Mouse (Mus musculus) adrenal gland, adult (tissue): ENCODE results near the gene AA986860.

Experiments used
- DNase-seq, 2 experiments: peaks; one replicate each; pipeline ENCODE4 v3.0.0; 2022 to 2023; ENCODE audit warnings: low spot score in 1 of 2; ENCODE audit not compliant: inconsistent age in 2 of 2

AA986860 gene

DNA sequence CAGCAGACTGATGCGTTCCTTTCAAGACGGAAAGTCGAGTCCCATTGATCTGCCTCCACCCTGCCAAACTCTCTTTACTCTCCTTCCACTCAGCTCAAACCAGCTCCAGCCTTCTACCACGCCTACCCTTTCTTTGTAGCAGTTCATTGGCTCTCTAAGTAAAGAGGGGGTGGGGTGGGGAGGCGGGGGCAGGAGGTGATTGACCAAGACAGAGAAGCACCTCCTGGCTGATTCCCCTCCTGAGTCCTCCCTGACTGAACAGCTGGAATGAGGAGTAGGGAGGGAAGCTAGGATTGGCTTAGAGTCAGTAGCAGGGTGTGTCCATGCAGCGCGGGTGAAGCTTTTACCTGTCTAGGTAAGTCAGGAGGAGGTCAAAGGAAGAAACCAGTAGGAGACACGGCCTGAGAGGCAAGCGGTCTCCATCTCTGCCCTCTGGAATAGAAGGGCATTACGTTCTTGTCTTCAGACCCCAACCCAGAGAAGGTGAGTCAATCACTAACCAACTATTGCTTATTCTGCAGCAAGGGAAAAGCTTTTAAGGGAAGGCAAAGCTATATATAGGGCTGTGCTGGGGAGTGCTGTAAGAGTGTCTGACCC lies at the start of gene AA986860:
Gene AA986860 (plus strand): TSS at position 236 of the 597 bp plus-strand sequence.
- DNase-seq = peak in 1 of 2 experiments; percentile 59

DNA sequence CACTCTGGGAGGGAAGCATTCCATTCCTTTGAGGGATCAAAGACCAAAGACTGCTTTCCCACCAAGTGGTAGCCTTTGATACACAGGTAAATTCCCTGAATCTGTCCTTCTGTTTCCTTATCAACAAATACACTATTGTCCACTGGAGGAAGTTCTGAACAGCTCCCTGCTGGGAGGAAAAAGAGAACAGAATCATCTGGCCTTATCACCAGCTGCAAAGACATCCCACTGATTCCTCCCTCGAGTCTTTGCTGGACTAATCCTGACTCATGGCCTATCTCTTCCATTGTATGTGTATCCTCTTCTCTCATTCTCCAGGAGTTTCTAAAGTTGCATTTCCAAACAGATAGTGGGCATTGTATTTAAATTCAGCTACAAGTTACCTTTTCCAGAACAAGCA lies 47.9 kb upstream of the AA986860 start:
- DNase-seq = no peak

DNA sequence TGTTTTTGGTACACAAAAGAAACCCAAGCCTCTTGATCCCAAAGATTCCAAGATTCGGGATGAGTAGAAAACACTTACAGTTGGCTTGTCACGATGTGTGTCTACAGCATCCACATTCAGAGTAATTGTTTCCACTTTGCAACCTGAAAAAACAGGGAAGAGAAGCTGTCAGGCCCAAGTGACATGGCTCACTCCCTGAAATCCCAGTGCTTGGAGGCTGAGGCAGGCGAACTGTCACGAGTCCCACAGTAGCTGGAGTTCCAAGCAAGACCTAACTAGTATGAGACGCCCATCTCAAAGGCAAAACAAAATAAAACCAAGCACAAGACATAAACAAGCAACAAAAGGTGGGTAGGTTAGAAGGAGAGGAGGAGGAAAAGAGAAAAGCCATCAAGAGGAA lies 33.2 kb upstream of the AA986860 start:
- DNase-seq = no peak

DNA sequence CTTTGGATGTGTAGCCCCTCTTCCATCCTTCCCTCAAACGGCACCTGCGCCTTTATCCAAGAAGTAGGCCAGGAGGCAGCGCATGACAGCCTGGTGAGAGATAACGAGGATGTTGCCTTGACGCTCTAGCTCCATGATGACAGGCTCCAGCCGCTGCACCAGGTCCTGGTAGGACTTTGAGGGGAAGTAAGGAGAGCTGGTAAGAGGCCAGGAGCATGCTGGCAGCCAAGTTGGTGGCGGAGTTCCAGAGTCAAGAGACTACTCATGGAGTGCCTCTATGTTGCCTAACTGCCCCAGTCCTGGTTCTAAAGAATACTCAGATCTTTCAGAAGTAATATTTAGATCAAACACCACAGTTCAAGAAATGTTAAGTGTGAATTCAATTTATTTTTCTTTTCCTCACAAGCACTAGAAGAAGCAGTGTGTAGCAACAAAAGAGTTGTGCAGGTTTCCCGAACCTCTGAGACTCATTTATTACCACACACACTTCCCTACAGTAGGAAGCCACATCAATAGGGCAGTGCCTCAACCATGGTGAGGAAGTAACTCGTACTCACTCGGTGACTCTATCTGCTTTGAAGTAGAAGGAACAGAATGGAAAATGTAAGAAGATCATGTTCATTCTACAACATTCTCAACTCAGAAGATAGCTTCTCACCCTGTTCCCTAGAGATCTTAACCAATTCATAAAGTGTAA lies 31.7 kb upstream of the AA986860 start:
- peak in 1 of 2 experiments; percentile 60 for DNase-seq

DNA sequence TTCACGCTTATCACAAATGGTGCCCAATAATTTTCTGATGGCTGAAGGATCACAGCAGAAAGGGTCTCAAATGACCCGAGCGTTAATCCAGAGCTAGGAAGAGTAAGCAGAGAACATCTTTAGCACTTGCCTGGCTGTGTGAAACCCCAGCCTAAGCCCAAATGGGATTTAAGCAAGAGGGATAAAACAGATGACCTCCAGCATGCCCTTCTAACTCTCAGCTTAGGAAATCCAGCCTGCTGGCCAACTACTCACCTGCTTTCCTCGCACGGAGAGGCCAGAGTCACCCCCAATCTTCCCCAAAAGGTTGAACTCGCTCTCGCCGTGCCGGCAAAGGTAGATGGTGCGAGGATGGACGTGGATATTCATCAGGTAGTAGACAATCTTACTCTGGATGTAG lies 29.8 kb upstream of the AA986860 start:
- no peak for DNase-seq

DNA sequence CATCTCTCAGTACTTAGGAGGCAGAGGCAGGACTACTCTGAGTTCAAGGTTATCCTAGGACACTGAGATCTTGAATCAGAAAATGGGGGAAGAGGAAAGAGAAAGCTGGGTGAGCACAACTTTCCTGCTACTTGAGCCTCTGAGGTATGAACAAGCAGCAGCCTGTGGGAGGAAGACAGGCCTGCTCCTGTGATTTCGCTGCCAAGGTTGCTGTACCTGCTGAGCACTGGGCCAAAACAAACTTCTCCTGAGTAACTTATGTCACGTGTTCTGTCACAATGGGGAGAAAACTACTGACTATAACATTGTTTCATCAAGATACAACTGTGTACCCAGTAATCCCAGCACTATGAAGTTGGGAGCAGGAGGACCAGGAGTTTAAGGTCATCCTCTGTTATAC lies 28.2 kb upstream of the AA986860 start:
- DNase-seq = no peak

DNA sequence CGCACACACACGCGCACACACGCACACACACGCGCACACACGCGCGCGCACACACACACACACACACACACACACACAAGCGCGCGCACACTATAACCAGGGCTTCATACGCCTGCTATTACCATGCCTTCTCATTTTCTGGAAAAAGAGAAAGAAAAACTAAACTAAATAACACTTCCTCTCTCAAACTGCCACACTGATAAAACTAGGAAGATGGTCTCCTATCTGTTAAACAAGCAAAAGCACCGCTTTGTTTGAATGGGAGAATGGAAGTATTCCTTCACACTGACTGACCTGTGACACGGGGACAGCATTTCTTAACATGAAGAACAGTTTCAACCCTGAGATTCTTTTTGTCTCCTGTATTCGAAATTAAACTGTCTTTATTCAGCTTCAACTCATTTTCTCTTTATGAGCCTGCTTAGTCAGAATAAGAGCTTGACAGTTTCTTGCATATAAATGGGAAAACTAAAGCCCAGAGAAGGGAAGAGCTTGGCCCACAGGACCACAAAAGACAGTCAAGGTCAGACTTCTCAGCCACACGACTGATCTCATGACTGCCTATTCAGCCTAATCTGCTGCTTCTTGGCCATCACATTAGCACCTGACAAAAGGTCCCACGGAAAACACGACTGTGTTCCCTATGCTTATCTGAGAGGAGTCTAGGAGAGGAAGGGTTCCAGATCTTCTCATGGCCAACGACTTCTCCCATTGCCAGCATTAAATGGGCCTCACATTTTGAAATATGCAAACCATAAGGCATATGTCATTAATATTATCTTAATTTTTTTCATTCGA lies 21.3 kb upstream of the AA986860 start:
- no peak for DNase-seq

DNA sequence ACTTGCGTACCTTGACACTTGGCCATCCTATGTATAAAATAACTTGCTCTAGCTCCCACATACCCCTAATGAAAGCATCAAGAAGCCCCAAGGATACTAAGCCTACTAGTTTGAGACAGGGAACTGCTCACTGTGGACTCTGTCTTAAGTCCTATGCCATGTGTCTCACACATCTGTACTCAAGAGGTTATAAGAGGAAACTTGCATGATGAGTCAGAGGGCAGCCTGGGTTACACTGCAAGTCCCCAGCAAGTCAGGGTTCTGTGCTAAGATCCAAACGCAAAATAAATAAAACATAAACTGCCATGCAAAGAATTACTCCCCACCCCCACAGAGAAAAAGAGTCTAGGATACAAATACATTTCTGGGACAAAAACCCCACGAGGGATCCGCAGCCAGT lies 17.7 kb upstream of the AA986860 start:
- DNase-seq = no peak

DNA sequence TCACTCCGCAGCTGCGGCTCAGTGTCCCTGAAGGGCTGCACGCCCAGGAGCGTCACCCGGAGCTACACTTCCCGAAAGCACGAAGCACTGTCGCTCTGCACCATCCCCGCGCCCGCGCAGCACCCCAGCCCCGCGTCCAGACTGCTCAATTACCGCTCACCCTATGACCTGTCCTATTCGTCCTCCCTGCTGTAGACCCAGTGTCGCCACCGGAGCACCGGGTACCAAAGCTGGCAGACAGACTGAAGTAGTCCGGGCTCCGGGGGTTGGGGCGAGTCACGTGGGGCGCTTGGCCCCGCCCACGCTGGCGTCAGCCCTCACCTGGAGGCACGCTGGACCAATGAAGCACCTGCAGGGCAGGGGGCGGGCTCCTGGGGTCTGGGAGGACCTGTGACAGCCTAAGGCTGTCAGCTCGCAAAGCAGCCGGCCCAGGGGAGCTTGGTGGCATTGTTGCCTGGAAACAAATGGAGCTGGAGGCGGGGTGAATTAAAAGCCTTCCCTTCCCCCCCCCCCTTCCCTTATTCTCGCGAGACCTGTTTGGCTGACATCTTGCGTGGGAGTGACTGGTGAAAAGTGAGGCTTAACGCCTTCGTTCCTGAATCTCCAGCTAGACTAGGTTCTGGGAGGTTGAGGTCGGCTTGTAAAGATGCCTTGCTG lies 16.1 kb upstream of the AA986860 start, which contains the start of gene Gm29427:
Gene Gm29427 (minus strand): TSS at position 239 of the 657 bp plus-strand sequence.
- DNase-seq = peak; percentile 97 to 99

DNA sequence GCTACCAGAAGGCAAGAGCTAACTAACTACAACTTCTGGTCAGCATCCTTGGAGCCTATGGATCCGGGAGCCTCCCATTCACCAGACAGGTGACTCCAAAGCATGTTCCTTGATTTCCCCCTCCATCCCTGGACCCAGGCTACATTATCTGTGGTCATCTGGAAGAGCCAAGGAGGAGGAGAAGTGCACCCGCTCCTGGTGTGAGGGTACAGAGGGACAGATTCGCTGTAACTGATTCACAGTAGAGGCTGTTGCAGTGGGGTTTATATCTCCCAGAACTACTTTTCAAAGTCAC lies 15.6 kb upstream of the AA986860 start:
- DNase-seq = no peak

DNA sequence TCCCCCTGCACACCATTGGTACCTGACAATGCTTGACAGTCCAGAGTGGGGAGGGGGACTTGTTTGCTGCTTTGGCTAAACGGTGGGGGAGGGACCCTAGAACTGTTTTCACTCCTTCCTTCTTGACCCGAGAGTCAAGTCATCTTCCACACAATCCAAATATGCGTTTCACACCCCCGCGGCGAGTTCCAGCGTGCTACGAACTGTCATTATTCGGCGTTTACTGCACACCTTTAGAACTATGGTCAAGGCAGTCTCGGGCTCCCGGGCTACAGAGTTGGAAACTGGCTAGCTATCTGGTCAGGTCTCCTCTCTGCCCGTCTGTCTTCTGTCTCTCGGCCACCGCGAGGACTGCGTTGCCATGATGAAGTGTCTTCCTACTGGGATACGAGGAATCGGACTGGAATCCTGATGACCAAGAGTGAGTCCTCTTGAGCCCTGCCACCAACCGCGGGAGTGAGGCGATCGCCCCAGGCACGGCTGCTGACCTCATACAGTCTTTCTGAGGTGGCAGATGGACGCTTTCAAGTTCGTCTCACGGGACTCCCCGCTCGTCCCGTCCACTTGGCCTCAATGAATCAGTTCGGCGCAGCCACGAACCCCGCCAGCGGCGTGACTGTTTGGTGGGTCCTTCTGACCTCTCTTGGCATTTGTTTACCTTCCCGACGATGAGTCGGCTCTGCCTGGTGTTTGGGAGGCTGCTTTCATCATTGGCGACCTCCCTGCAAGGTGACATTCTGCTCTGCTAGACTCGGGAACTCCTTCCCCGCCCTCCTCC lies 15.1 kb upstream of the AA986860 start:
- DNase-seq = no peak

DNA sequence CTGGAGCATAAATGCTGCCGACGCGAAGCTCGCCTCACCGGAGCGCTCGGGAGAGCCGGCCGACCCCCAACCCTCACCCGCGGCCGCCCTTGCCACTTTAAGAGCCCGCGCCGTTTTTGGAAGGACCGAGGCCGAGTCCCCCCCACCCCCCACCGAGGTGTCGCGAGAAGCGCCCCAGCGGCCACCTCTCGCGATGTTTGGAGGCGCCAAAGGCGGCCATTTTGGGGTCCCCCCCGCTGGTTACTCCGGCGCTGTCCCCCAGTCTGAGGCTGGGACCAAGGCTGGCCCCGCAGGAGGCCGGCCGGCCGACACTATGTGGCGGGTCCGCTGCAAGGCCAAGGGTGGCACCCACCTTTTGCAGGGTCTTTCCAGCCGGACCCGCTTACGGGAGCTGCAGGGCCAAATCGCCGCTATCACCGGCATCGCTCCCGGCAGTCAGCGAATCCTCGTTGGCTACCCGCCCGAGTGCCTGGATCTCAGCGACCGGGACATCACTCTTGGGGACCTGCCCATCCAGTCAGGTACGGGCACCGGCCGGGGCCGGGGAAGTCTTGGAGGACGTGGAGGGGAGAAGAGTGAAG lies 14.4 kb upstream of the AA986860 start, which contains the start of gene Yod1:
Gene Yod1 (plus strand): TSS at position 37 of the 581 bp plus-strand sequence.
- peak; percentile 92 to 97 for DNase-seq

DNA sequence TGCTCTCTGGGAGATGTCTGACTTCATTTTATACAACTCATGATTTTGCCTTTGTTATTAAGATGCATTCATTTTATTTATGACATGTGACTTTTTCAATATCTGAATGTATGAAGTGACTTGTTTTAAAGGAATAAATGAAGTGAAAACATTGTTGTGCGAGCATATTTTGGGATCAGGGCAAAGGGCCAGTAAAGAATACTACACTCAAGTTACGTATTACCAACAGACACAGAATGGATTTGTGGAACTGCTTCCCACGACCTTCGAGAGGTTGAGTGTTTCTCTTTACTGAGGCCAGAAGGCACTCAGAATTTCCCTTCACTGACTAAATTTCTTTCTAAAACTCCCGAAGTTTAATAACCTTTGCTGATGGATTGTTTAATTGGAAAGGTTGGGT lies 7.6 kb upstream of the AA986860 start:
- peak in 1 of 2 experiments; percentile 37 for DNase-seq

DNA sequence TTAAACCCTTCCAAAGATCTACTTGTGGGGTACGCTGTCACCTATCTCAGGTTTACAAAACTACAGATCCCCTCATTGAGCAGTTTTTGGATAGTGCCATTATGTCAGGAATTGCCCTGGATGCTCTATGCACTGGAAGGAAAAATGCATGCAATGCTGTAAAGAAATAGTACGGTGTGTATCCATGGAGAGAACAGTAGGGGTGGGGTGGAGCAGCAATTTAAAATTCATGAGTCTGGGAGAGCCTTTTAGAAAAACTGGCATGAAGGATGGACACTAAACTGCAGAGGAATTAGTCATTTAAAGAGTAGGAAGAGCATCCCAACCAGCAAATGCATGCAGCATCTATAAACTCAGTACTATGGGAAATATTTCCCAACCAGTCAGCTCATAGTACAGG lies 5.4 kb upstream of the AA986860 start:
- DNase-seq = no peak

DNA sequence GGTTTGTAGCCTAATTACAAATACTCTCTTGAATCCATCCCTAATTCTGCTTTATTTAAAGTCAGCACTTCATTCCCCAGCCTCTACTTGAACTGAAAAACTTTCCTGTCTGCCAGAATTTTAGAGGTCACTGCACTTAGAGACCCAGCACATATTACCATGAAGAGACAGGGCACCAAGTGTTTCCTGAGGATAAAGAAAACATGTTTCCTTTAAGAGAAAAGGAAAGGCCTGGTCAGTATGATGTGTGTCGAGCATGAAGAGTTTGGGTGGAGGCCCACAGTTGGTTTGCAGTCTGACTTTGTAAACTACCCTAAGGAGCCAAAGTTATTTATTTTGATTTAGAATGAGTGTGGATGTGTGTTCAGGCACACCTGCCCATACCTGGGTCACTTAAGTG lies 3.7 kb upstream of the AA986860 start:
- no peak for DNase-seq

DNA sequence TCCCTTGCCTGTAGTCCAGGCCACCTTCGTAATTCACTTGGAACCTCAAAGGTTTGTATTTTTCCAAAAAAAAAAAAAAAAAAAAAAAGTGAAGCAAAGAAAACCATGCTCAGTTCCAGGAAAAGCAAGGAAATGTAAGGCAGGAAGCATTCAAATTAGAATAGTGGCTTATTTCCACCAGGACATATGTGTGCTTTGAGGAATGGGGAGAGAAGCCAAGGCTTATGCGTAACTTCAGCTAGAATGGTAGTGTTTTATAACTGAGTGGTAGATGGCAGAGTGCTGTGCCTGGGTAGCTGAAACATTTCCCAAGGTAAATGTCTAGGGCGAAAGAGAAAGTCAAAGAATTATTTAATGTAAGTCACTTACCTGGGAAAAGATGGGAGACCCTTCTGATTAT lies 3.1 kb upstream of the AA986860 start:
- DNase-seq = no peak

DNA sequence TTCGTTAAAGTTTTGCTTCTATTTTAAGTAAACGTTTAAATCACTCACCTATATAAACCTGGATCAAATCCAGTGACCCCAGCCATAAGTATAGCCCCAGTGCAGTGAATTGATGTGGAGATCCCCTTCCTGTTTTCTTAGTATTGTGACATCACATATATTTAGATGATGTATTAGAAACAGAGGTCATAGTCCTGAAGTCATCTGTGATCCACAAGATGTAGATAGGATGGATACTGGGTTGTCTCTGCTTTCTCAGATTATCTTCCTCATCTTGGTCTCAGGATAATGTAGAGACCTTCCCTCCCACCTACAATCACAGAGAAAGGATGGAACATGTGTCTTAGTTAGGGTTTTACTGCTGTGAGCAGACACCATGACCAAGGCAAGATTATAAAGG lies 2.6 kb upstream of the AA986860 start, which contains the start of gene Pfkfb2:
Gene Pfkfb2 (minus strand): TSS at position 101 of the 400 bp plus-strand sequence.
- no peak for DNase-seq

DNA sequence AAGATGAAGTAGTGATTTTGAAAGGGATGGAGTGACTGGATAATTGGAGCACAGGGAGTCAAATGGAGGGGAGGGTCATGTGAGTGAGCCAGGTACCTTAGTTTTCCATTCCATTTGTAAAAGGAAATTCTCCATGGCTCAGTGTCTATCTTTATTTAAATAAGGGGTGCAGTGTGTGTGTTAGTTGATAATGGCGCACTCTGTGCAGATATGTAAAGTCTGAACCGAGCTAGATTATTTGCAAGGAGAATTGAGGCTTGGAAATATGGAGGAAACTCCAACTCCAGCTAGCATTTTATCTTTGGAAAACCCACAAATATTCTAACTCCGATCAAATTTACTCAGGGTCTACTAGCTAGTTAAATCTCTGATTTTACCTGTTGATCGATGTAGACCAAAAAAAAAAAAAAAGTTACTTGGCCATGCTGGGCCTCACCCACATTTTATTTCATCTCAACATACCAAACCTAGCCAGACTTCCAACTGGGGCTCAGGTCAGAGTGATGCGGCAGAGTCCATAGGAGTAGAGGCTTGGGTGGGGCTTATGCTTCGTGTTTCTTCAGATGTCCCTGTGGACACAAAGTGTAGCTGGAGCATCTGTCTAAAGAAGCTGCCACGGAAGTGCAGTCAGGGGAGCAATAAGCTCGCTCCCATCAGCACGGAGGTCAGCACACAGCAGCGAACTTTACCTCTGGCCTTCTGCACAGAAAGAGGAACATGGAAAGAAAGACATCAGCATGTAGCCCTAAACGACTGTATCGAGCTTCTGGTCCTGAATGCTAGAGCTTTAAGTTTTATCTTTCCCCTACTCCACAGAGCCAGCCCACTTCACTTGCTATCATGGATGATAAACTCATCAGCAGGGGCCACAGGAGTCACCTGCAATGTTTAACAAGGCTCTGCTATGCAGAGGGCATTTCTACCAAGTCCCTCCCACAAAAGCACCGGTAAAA lies 1.2 kb downstream of the AA986860 start:
- DNase-seq = peak in 1 of 2 experiments; percentile 17

DNA sequence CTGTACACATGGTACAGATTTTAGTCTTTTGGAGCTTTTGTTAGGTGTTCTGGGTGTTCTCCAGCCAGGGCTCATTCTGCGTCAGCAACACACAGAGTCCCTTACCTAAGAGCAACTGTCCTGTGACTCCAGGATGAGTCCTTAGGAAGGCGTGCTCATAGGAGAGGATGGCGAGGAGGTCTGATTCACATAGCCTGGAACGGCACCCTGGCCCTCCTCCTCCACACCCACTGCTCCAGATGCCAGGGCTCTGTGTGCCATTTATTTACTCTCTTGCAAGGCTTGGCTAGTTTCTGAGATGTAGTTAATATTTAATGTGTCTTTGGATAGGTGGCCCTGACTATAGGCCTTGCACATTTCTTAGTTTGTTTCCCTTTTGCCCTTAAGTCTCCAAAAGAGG lies 1.9 kb downstream of the AA986860 start:
- DNase-seq = peak in 1 of 2 experiments; percentile 59
